Mouse (Mus musculus) brain, embryonic 14.5 days (tissue): ENCODE results near the gene Cux1.

Experiments used
- CTCF ChIP-seq: fragments of 200-500 bp; IDR thresholded peaks from 2 replicates; pipeline ENCODE4 v1.5.1; 2012; ENCODE audit warnings: inconsistent platforms, mild to moderate bottlenecking, moderate library complexity, borderline replicate concordance; ENCODE audit not compliant: insufficient read depth, insufficient read length; ENCODE audit errors: extremely low read depth
- POLR2A ChIP-seq: fragments of 200-500 bp; IDR thresholded peaks from 2 replicates; pipeline ENCODE4 v1.6.1; 2012; ENCODE audit warnings: mild to moderate bottlenecking, inconsistent platforms, borderline replicate concordance; ENCODE audit not compliant: poor library complexity, insufficient read depth, insufficient read length, severe bottlenecking; ENCODE audit errors: extremely low read depth

DNA sequence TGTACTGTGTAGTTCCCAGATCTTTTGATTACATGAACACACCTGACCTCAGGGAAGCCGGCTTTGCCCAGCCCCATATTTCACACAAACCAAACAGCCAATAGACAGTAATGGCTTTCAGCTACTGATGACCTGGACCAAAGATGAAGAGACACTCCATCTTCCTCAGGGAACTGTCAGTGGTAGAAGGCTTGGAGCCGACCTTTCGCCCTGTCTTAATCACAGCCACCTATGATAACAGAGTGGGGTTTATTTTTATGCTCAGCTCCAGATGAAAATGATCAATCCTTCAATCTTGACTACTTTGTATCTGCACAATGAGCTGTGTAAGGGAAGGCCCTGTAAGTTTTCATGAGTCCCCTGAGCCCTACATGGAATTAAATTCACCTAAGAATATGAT, 93.2 kb downstream of the Cux1 start:
- no peak for TF ChIP-seq CTCF
- no peak for TF ChIP-seq POLR2A
